Mouse (Mus musculus) urinary bladder, postnatal 14 days (tissue): ENCODE results near the gene Slc15a5.

Source experiments
- DNase-seq: peaks from one replicate; pipeline ENCODE4 v3.0.0; 2021; ENCODE audit warnings: low spot score

Slc15a5 gene

DNA sequence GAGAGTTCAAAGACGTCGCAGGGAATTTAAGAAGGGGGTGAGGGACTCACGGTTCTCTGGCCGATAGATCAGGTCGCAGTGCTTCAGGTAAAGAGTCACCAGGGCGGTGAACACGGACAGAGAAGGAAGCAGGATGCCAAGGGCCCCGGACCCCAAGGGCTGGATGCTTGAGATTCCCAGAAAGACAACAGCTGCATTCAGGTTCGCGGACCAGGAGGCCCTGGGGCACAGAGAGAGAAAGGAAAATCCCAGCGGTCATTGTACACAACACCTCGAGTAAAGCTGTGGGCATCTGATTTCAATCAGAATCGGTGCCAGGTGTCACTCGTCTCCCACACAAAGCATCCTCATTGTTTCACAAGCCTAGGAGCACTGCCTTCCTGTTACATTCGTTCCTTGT is 24.1 kb downstream of the Slc15a5 start:
- DNase-seq = no peak

DNA sequence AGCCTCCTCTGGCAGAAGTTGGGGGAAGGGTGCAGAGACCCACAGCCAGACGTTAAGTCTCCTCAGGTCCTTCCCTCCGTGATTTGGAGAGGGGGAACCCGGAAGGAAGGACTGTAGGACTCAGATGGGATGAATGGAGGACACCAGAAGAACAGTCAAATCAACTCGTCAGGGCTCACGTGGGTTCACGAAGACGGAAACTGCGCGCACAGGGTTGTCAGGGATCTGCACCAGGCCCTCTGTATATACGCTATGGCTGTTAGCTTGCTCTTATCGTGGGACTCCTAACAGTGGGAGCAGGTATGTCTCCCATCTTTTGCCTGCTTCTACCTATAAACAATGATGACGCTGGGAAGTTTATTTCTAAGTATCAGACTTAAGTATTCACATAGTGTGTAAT is 24.8 kb downstream of the Slc15a5 start:
- no peak for DNase-seq

DNA sequence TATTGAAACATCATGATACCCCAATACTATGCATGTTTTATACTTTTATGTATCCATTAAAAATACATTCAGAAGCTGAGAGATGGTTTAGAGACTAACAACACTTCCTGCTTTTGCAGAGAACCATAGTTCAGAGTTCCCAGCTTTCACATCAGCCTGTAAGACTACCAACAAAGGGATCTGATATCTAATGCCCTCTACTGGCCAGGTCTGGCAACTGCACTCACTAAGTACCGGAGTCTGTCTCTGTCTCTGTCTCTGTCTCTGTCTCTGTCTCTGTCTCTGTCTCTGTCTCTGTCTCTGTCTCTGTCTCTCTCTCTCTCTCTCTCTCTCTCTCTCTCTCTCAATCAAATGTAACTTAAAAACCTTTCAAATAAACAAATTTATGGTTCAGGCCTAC is 25.6 kb downstream of the Slc15a5 start:
- no peak for DNase-seq

DNA sequence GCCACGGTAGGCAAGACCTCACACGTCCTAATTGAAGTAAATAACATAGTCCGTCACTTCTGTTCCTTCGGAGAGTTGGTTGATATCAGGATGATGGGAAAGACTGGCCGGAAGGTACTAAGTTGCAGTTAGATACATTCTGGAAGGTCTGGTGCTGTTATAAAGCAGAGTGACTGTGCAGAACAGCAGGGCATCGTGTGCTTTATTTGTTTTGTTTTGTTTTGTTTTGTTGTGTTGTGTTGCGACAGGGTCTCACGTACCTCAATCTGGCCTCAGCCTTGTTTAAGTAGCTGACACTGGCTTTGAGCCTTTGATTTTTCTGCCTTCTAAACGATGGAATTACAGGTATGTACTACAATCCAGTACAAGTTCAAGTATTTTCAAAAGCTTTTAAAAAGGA is 26.0 kb downstream of the Slc15a5 start:
- no peak for DNase-seq

DNA sequence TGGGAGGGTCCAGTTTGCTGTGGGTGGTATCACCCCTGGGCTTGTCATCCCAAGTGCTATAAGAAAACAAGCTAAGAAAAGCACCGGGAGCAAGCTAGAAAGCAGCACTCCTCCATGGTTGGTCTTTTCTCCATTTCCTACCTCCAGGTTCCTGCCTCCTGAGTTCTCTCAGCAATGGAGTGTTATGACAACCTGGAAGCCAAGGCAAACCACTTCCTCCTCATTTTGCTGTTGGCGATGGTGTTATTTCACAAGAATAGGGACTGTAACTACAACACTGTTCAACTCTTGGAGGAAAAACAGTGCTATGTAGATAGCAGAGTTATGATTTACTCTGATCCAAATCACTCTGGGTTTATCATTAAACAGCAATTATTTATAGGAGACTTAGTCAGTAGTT is 34.4 kb downstream of the Slc15a5 start:
- DNase-seq = no peak

DNA sequence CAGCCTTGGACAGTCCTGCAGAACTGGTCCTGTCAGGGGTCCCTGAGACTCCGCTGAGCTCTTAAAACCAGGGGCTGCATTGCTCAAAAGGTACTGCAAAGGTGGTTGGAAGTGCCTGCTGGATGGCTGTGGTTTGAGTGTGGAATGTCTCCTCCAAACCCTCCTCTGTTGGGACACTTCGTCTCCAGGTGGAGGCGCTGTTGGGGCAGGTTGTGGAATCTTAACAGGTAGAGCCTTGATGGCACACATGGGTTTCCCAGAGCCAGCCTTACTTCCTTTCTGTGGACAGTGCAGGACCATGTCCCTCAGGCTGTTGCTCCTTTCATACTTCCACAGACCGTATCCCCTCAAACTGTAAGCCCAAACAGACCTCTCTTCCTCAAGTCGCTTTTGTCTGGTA is 36.8 kb downstream of the Slc15a5 start:
- DNase-seq = no peak

DNA sequence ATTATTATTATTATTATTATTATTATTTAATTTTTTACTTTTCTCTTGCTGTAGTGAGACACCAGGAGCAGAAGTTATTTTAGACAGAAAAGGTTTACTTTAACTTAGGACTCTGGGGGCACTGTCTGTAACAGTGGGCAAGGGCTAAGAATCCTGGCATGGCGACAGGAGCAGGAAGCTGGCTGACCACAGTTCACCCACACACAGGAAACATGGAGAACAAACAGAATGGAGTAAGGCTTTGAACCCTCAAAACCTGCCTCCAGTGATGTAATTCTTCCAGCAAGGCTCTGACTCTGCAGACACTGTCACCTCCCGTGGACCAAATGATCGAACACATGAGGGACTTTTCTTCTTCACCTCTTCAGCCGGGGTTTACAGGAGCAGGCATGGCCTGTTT is 37.9 kb downstream of the Slc15a5 start:
- no peak for DNase-seq

DNA sequence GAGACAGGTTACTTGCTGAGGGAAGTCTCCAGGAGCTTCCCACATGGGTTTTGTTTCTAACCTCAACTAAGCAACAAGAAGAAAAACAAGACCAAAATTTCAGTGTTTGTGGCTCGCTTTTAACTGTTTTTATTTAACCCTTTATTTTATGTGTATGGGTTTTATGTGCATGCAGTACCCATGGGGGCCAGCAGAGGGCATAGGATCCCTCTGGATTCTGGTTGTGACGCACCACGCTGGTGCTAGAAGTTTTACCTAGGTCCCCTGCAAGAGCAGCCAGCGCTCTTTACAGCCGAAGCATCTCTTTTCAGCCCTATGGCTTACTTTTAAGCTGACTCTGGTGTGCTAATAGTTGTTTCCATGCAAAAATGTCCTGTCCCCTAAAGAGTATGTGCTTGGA is 42.1 kb downstream of the Slc15a5 start:
- DNase-seq = no peak

DNA sequence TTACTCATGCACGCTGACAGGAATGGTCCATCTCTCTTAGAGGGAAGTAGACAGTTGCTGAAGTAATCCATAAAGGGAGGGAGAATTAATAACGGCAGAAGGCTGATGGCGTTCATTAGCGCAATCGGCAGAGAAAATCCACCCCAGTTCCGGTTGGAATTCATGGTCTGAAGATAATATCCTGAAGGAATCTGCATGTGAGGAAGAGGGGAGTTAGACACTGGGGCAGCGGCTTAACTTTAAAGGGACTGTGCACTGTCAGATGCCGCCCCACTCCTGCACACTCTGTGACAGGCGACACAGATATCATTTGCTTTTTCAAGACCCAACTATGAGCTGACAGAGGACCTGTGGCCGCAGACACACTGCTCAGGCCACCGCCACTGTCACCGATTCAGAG is 42.8 kb downstream of the Slc15a5 start:
- no peak for DNase-seq

DNA sequence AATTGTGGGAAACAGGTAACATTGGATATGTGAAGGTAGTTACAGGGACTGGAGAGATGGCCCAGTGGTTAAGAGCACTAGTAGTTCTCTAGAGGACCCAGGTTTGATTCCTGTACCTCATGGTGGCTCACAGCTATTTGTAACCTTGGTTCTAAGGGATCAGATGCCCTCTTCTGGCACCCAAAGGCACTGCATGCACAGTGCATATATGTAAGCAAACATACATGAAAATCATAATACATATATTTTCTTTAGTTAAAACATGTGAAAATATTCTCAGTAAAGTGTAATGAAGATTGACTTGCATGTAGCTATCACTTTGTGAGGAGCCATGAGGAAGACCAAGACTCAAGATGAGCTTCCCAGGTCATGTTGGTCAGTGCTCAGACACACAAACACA is 62.8 kb downstream of the Slc15a5 start:
- no peak for DNase-seq

DNA sequence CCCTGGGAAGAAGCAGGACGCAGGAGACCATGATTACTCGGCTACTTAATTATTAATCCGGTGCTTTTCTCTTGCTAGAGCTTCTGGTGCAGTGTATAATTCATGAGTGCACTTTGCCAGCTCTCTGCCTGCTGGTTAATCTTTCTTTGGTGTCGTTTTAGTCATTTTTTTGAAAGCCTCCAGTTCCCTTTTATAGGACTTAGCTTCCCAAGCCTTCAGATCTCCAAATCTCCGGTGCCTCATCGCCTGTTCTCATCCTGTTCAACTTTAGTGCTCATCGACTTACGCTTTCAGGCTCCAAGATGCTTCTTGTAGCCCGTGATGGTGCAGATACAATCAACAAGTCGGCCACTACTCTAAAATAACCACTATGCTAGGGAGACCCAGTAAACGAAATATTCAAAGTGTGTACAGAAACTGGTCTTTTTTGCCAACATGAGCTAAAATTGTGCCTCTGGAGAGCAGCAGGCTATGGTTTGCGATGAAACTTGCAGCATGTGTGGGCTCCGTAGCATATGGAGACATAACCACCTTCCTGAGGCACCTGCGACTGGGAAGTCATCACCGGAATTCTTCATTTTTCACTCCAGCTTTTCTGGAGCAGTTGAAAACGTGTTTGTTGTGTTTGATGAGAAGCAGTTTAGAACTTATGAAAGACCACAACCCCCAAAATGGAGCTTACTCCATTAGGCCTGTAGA is 64.6 kb downstream of the Slc15a5 start:
- no peak for DNase-seq

DNA sequence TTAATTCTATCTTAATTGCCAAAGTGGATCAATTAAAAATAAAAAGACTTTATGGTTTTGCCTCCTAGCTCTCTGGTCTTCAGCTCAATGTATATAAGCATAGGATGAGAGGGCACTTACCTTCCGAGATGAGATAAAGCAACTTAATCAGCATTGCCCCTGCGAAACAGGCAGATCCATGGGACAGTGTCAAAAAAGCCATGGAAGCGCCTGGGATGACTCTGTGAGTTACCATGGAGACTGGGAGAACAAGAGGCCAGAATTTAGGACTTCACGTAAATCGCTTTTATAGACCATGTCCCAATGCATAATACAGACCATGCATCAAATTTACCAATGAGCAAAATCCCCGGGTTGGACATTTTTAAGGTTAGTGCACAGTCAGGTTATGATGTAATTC is 67.8 kb downstream of the Slc15a5 start:
- DNase-seq = no peak

DNA sequence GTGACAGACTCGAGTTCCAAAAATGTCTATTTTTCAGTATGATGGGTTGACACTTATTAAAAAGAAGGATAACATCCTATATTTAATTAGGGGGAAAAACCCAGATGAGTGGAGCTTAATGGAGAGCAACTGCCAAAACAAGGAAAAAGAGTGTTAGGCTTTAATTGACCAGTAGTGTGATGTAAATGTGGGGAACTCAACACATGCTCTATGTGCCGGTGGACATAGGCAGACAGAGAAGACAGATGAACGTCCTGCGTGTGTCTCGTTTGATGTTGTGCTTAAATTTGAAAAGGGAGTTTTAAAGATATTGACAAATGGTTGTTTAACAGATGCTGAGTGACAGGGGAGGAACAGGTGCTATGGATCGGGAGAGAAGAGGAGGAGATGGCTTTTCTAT is 72.0 kb downstream of the Slc15a5 start:
- no peak for DNase-seq

DNA sequence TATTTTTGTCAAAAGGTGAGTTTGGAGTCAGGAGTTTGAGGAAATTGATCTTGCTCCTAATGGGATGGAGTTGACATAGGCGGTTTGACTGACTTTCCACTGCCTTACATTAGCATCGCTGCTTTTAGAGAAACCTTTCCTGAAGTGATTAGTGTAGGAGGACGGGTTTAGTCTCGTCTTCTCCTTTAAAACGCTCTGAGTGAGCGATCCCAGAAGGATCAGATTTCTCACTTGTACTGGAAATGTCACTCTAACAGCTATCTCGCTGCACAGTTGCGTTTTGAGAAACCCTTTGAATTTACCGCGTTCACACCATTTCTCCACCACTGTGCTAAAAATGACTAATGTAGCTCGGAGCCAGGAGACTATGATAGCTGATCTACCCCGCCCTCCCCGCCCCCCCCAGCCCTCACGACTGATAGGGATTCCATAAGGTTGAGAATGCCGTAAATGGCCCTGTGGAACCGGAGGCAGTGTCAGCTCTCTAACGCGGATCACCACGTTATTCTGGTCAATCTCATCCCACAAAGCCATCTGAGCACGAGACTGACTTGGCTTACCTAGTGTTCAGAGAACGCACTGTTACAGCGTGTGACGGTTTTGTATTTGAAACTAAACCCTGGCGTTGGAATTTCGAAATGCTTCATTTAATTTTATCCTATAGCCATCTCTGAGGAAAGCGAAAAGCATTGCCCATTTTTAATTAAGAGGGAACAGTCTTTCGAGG is 73.0 kb downstream of the Slc15a5 start:
- DNase-seq = no peak

DNA sequence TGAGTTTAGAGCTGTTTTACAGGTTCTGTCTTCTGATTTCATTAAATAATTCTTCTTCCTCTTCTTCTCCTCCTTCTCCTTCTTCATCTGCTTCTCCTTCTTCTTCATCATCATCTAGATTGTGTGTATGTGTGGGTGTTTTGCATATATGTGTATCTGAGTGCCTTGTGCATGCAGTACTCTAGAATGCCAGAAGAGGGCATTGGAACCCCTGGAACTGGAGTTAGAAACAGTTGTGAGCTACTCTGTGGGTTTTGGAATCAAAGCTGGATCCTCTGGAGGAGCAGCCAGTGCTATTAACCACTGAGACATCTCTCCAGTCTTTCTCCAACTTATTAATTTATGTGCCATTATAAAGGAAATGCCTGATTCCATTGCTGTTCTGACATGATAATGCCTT is 89.9 kb downstream of the Slc15a5 start:
- no peak for DNase-seq

DNA sequence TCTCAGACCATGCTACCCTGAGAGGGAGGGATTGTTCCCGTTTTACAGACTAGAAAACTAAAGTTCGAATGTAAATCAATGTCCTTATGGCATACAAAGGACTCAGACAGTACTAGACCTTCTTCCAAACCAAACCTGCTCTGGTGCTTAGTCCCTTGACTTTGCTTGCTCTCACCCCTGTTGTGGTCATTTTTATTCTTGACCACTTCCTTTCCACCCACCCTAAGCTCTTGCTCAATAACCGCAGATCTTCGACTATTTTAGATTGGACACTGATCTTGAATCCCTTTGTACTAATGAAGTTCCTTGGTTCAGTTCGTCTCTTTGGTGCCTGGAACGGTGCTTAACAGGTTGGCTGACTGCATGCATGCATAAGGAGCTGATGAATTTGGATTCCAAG is 94.5 kb downstream of the Slc15a5 start:
- DNase-seq = no peak

DNA sequence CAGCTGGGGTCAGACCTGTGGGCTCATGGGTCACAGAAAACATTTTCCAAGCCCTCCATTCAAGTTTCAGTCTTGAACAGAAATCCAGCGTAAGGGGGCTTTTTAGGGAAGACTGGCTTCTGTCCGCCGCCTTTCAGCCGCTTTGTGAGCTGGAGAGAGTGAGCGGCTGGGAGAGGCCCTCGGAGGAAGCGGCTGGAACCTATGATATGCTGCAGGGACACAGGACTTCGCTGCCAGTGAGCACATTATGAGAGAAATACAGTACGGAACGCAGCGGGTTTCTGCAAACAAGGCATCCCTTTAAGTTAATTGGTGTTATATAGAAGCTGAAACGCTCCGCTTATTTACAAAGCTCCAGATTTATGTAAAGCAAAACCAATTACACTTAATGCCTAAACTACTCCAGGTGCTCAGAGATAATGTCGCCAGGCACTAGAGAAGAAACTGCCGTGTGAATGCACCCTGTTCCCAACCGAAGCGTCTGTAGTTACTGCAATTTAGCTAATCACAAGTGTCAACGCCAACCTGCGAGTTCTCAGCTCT is 97.5 kb downstream of the Slc15a5 start:
- no peak for DNase-seq

DNA sequence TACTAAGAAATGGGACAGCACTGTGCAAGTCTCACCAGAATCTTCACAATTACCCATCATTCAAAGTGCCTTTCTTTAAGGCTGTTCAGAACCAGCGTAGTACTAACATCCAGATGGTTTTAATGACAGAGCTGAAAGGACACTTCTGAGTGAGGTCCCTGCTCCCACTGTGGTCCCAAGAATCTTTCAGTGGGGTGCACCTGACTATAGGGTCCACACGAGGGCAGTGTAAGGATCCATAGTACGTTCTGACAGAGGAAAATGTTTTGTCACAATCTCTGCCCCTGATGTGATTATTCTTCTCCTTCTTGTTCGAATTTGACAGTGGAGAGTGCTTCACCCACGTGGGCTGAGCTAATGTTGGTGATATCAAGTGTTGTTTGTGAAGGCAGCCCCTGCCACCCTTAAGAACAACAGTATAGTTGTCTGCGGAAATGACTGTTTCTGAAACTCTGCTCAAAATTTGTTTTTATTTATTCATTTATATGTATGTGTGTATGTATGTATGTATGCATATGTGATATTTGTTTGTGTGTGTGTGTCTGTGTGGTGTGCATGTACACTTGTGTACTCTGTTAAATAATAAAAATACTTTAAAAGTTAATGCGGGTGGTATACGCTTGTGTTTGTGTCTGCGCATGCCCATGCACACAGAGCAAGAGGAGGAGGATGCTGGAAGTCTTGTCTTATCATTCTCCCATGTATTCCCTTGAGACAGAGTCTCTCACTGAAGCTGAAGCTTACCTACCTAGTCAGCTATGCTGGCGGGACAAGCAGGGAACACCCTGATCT is 98.6 kb downstream of the Slc15a5 start:
- DNase-seq = no peak

DNA sequence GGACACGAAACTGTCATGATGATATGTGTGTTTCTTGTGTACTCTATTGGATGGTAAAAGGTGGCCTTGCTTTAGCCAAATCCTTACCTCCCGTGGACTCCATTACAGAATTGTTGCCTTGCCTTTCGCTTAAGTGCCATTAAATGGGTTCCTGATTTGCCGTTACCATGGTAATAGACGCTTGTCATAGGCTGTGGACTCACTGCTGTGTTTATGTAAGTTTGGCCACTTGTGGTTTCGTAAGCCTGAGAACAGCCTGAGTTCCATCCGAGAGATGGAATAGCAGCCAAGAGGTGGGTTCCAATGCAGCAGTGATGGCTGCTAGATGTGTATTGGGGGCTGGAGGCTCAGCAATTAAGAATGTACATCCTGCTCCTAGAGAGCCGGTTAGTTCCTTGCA is 99.3 kb downstream of the Slc15a5 start:
- no peak for DNase-seq

DNA sequence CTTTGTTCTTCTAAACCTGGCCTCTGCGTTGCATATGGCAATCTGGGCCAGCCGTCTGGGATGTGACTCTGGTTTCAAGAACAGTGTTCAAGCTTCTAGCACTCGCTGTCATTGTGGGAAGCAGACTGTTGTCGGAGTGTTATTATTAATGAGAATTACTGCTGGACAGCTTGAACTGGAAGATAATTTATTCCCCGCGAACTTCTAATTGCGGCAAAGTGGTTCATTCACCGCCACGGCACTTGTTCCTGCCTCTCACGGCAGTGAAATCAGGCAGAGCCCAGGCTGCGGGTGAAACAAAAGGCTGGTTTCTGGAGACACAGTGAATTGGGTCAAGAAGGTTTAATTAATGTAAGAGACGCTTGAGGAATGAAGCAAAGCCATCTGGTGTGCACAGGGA is 99.9 kb downstream of the Slc15a5 start:
- no peak for DNase-seq

DNA sequence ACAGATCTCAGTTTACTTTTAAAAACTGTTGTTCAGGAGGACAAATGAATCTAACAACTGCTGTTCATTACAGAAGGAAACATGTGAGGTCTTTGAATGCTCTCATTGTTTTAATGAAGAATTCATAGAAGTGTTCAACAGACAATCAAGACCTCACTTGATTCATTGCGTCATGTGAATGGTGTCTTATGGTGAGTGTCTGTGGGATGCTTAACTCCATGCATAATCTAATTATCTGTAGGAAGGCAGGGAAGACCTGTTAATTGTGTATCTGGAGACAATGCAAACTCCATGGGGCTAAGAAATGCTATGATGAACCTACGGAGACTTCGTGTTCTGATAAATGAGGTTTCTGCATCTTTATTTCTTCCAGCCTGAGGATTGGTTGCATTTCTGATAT is 103.7 kb downstream of the Slc15a5 start:
- no peak for DNase-seq

DNA sequence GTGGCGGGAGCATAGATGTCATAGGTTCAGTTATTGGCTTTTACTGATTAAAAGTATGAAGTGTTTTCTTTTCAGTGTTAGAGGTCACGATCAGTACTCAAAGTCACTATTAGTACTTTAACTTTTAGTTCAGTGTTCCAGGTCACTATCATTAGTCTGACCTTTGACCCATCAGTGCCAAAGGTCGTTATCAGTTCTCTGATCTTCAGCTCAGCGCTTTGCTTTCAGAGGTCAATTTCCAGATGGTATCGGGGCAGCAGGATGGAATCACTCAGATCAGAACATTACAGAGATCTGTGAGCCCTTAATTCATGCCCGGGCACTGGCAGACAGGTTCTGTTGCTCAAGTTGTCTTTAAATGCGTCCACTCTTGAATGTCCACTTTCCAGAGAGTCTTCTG is 116.0 kb downstream of the Slc15a5 start:
- no peak for DNase-seq

DNA sequence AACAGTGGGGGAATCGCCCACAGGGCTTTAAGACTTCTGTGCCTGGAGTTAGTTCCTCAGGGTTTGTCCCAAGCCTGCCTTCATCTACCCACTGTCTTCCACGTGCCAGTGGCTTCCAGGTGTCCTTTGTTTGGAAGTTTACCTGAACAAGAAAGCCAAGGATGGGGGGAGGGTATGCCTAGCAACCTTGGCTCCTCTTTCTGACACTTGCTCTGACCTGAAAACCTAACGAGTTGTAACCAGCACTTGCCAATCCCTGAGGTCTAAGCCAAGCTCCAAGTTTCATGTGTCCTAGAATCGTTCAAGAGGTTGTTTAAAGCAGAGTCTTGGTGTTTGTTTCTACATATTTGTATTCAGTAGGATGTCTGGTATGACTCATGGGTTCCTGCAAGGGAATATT is 116.9 kb downstream of the Slc15a5 start:
- DNase-seq = no peak
